Mouse (Mus musculus) myocyte (in vitro differentiated cells): ENCODE measurements around the gene Tmem108. TPM values are rescaled to one million over a fixed set of nuclear protein-coding genes. Genes with fewer than 3 reads are reported as not detected.

Experiments used
- H3K27me3 ChIP-seq: one replicate; pipeline ENCODE4 v1.6.1; 2011; ENCODE audit not compliant: control insufficient read depth, insufficient read depth, insufficient read length
- H3K36me3 ChIP-seq: one replicate; pipeline ENCODE4 v1.6.1; 2011; ENCODE audit not compliant: control insufficient read depth, insufficient read depth
- H3K4me2 ChIP-seq: one replicate; pipeline ENCODE4 v1.6.1; 2011; ENCODE audit warnings: low read depth, control low read depth
- H3K4me3 ChIP-seq: one replicate; pipeline ENCODE4 v1.5.1; 2011; ENCODE audit warnings: mild to moderate bottlenecking, control low read depth, moderate library complexity
- H3K79me2 ChIP-seq: one replicate; pipeline ENCODE4 v1.6.1; 2011; ENCODE audit not compliant: control insufficient read depth, insufficient read depth
- H3ac ChIP-seq: one replicate; pipeline ENCODE4 v1.6.1; 2011; ENCODE audit not compliant: control insufficient read depth, insufficient read length
- CEBPB ChIP-seq: IDR thresholded peaks from 2 replicates; pipeline ENCODE4 v1.6.1; 2011; ENCODE audit warnings: mild to moderate bottlenecking, moderate library complexity; ENCODE audit not compliant: poor library complexity, insufficient read depth, severe bottlenecking
- E2F4 ChIP-seq: IDR thresholded peaks from one replicate; pipeline ENCODE4 v1.6.1; 2011; ENCODE audit warnings: mild to moderate bottlenecking, control low read depth, moderate library complexity; ENCODE audit not compliant: insufficient read depth
- MAX ChIP-seq: IDR thresholded peaks from one replicate; pipeline ENCODE4 v1.6.1; 2011; ENCODE audit warnings: low read depth, mild to moderate bottlenecking, control low read depth
- MYOD1 ChIP-seq, 3 experiments: IDR thresholded peaks; one replicate each; pipeline ENCODE4 v1.6.1; 2011; ENCODE audit warnings: control low read depth in 2 of 3, low read depth in 2 of 3, mild to moderate bottlenecking in 2 of 3, moderate library complexity in 1 of 3; ENCODE audit not compliant: insufficient read length in 2 of 3, control insufficient read depth in 1 of 3
- MYOG ChIP-seq, 3 experiments: IDR thresholded peaks; one replicate each; pipeline ENCODE4 v1.6.1; 2011; ENCODE audit warnings: control low read depth in 2 of 3, low read depth in 2 of 3, mild to moderate bottlenecking in 2 of 3; ENCODE audit not compliant: insufficient read length in 2 of 3, control insufficient read depth in 1 of 3, insufficient read depth in 1 of 3
- POLR2A ChIP-seq: IDR thresholded peaks from one replicate; pipeline ENCODE4 v1.6.1; 2011; ENCODE audit warnings: low read depth, mild to moderate bottlenecking, control low read depth, moderate library complexity; ENCODE audit not compliant: insufficient read length
- POLR2AphosphoS2 ChIP-seq: IDR thresholded peaks from one replicate; pipeline ENCODE4 v1.6.1; 2011; ENCODE audit warnings: low read depth, control low read depth; ENCODE audit not compliant: insufficient read length
- REST ChIP-seq: IDR thresholded peaks from one replicate; pipeline ENCODE4 v1.6.1; 2011; ENCODE audit warnings: mild to moderate bottlenecking, control low read depth, moderate library complexity; ENCODE audit not compliant: insufficient read depth, insufficient read length
- SRF ChIP-seq: IDR thresholded peaks from one replicate; pipeline ENCODE4 v1.6.1; 2011; ENCODE audit warnings: low read depth; ENCODE audit not compliant: control insufficient read depth, insufficient read length
- TCF12 ChIP-seq: IDR thresholded peaks from one replicate; pipeline ENCODE4 v1.6.1; 2011; ENCODE audit warnings: mild to moderate bottlenecking, control low read depth; ENCODE audit not compliant: poor library complexity, insufficient read depth, severe bottlenecking
- TCF3 ChIP-seq: IDR thresholded peaks from one replicate; pipeline ENCODE4 v1.6.1; 2011; ENCODE audit warnings: low read depth, control low read depth; ENCODE audit not compliant: insufficient read length
- USF1 ChIP-seq: IDR thresholded peaks from one replicate; pipeline ENCODE4 v1.6.1; 2011; ENCODE audit warnings: low read depth, mild to moderate bottlenecking, control low read depth, moderate library complexity
- polyA plus RNA-seq: library from polyadenylated mRNA; unstranded; fragments of >200 nt; fragmentation: generic; extraction: Trizol; gene quantifications from one replicate; pipeline ENCODE4 v1.2.1, GENCODE M21; 2012; ENCODE audit warnings: missing spikeins

Tmem108 gene
- polyA plus RNA-seq, 1 experiment: not detected

DNA sequence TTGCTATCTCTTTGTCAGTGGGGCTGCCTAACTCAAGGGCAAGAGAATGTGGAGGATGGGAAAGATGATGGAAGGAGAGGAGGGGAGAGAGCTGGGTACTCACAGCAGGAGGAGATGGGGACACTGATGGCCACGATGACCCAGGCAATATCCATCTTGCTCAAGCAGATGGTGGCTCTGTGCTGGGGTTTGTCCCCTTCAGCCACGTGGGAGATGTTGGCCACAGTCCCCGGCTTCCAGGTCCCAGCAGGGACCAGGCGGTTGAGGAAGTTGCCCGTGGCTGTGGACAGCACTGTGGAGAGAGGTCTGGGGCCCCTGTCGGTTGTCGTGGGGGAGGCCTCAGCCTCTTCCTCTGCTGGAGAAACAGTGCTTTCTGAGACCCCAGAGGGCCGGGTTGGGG lies 262.9 kb downstream of the Tmem108 start:
- H3K4me3 ChIP-seq: no peak overlapping the region
- peaks cover 10% of the 10 kb centered on the region for H3K27me3 ChIP-seq
- H3K79me2 ChIP-seq: no peaks in the 10 kb centered on the region
- H3K4me2 ChIP-seq: no peak overlapping the region
- H3K36me3 ChIP-seq: no peaks in the 10 kb centered on the region
- TF ChIP-seq SRF: no peak
- TF ChIP-seq MAX: no peak
- TF ChIP-seq TCF3: no peak
- TF ChIP-seq POLR2A: no peak
- no peak for TF ChIP-seq POLR2AphosphoS2
- no peak for TF ChIP-seq MYOD1 (IDR thresholded peaks at IDR 0.05; ENCODE audit: control insufficient read depth in 1 of 3, insufficient read length in 2 of 3, low read depth in 2 of 3)
- TF ChIP-seq MYOG (IDR thresholded peaks at IDR 0.05; ENCODE audit: control insufficient read depth in 1 of 3, insufficient read depth in 1 of 3, insufficient read length in 2 of 3, low read depth in 2 of 3): no peak
- TF ChIP-seq CEBPB: no peak
- no peak for TF ChIP-seq E2F4
- TF ChIP-seq REST: no peak
- TF ChIP-seq USF1: no peak
- H3ac ChIP-seq: no peak overlapping the region

- no peaks in the 10 kb centered on the region for H3K79me2 ChIP-seq
- H3K4me2 ChIP-seq: no peak overlapping the region
- H3K36me3 ChIP-seq: no peaks in the 10 kb centered on the region
- TF ChIP-seq TCF3: no peak
- no peak for TF ChIP-seq SRF
- no peak for TF ChIP-seq CEBPB
- no peak for TF ChIP-seq MYOG (IDR thresholded peaks at IDR 0.05; ENCODE audit: control insufficient read depth in 1 of 3, insufficient read depth in 1 of 3, insufficient read length in 2 of 3, low read depth in 2 of 3)
- TF ChIP-seq USF1: no peak
- no peak for TF ChIP-seq REST
- TF ChIP-seq POLR2A: no peak
- H3K27me3 ChIP-seq: peaks cover 10% of the 10 kb centered on the region
- H3ac ChIP-seq: no peak overlapping the region
- no peak overlapping the region for H3K4me3 ChIP-seq
Observed at GRCm38 (mm10) chr9:103495391-103495790, 266.2 kb downstream of the Tmem108 start.

DNA sequence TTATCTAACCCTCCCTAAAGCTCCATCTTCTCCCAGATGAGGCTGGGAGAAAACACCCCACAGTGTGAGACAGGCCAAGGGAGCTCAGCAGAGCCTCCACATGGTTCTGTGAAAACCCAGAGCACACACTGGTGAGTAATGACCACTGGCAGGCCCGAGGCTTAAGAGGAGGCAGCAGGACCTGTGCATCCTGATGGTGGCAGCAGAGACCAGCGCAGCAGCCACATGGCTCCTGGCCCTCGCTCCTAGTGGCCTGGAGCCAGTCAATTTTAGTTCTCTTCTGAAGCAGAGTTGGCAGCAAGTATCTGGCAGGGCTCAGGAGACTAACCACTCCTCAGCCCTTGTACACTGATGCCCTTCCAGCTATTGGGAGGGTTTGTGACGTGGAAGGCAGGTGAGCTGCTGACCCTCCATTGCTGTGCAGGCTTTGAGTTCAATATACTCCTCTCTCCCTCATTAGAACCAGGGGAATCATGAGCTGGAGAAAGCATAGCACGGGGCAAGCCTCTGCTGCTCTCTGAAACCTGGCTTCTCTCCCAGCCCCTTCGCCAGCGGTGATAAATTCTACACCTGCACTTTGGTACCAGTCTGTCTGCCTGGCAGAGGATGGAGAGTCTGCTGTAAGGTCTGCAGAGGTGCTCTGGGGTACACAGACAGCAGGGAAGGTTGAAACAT lies 267.2 kb downstream of the Tmem108 start:
- no peak overlapping the region for H3K4me2 ChIP-seq
- no peak for TF ChIP-seq SRF
- no peak for TF ChIP-seq TCF12
- TF ChIP-seq MAX: no peak
- no peak for TF ChIP-seq USF1
- no peak for TF ChIP-seq TCF3
- no peak for TF ChIP-seq REST
- TF ChIP-seq CEBPB: no peak
- no peak for TF ChIP-seq POLR2A
- no peak for TF ChIP-seq MYOG (IDR thresholded peaks at IDR 0.05; ENCODE audit: control insufficient read depth in 1 of 3, insufficient read depth in 1 of 3, insufficient read length in 2 of 3, low read depth in 2 of 3)
- no peak for TF ChIP-seq E2F4
- no peak for TF ChIP-seq POLR2AphosphoS2
- TF ChIP-seq MYOD1 (IDR thresholded peaks at IDR 0.05; ENCODE audit: control insufficient read depth in 1 of 3, insufficient read length in 2 of 3, low read depth in 2 of 3): no peak
- no peaks in the 10 kb centered on the region for H3K36me3 ChIP-seq
- peaks cover 10% of the 10 kb centered on the region for H3K27me3 ChIP-seq
- H3K4me3 ChIP-seq: no peak overlapping the region
- H3K79me2 ChIP-seq: no peaks in the 10 kb centered on the region
- no peak overlapping the region for H3ac ChIP-seq

DNA sequence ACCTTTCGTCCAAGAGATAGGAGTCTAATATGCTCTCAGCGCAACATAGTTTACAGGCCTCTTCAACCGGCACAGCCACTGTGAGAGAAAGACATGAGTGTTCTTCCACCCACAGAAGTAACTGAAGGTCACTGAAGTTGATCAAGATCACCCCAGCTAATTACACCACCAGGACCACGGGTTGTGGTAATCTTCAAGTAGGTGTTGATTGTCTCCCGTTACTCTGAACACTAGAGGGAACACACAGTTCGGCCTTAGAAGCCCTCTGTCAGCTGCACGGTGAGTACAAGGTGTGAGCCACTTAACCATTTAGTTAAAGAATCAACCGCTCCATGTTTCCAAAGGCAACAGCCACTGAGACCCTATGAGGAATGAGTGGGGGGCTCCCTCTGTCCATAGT lies 269.7 kb downstream of the Tmem108 start:
- H3ac ChIP-seq: no peak overlapping the region
- H3K79me2 ChIP-seq: no peaks in the 10 kb centered on the region
- no peak overlapping the region for H3K4me3 ChIP-seq
- no peak overlapping the region for H3K4me2 ChIP-seq
- TF ChIP-seq REST (no peak), E2F4 (no peak), MYOG (IDR thresholded peaks at IDR 0.05; ENCODE audit: control insufficient read depth in 1 of 3, insufficient read depth in 1 of 3, insufficient read length in 2 of 3, low read depth in 2 of 3) (no peak), SRF (no peak), CEBPB (no peak), USF1 (no peak), MAX (no peak), POLR2A (no peak), MYOD1 (IDR thresholded peaks at IDR 0.05; ENCODE audit: control insufficient read depth in 1 of 3, insufficient read length in 2 of 3, low read depth in 2 of 3) (no peak), TCF3 (no peak), POLR2AphosphoS2 (no peak), TCF12 (no peak)
- no peaks in the 10 kb centered on the region for H3K36me3 ChIP-seq
- H3K27me3 ChIP-seq: no peaks in the 10 kb centered on the region

- no peak overlapping the region for H3ac ChIP-seq
- no peak overlapping the region for H3K4me2 ChIP-seq
- no peak for TF ChIP-seq E2F4
- no peak for TF ChIP-seq TCF3
- no peak overlapping the region for H3K4me3 ChIP-seq
- no peaks in the 10 kb centered on the region for H3K36me3 ChIP-seq
- no peaks in the 10 kb centered on the region for H3K79me2 ChIP-seq
- no peaks in the 10 kb centered on the region for H3K27me3 ChIP-seq
Observed at GRCm38 (mm10) chr9:103490439-103490838, 271.2 kb downstream of the Tmem108 start.
